Mouse (Mus musculus) testis, adult 2 months (tissue): ENCODE results near the gene Rimkla. TPM values are rescaled to one million over a fixed set of nuclear protein-coding genes. Genes with fewer than 3 reads are reported as not detected.

Source experiments
- H3K27ac ChIP-seq: fragments of 200-500 bp; 2 replicates; pipeline ENCODE4 v1.5.1; 2012; ENCODE audit warnings: low read depth, low read length; ENCODE audit not compliant: control insufficient read depth, insufficient read depth
- H3K27me3 ChIP-seq: fragments of 200-500 bp; 2 replicates; pipeline ENCODE4 v1.6.1; 2012; ENCODE audit warnings: mild to moderate bottlenecking, low read length, moderate library complexity; ENCODE audit not compliant: control insufficient read depth, insufficient read depth
- H3K36me3 ChIP-seq: fragments of 200-500 bp; 2 replicates; pipeline ENCODE4 v1.6.1; 2012; ENCODE audit warnings: mild to moderate bottlenecking, low read length; ENCODE audit not compliant: control insufficient read depth, insufficient read depth
- H3K4me1 ChIP-seq: fragments of 200-500 bp; 2 replicates; pipeline ENCODE4 v1.6.1; 2012; ENCODE audit warnings: low read length; ENCODE audit not compliant: control insufficient read depth, insufficient read depth
- H3K4me3 ChIP-seq: fragments of 200-500 bp; 2 replicates; pipeline ENCODE4 v1.5.1; 2012; ENCODE audit warnings: low read depth, mild to moderate bottlenecking, low read length, moderate library complexity, mixed read lengths; ENCODE audit not compliant: control insufficient read depth
- CTCF ChIP-seq: fragments of 200-500 bp; IDR thresholded peaks from 2 replicates; pipeline ENCODE4 v1.5.1; 2012; ENCODE audit warnings: low read depth, mild to moderate bottlenecking, inconsistent platforms, low read length, moderate library complexity; ENCODE audit not compliant: control insufficient read depth, insufficient read depth, insufficient replicate concordance
- POLR2A ChIP-seq: fragments of 200-500 bp; IDR thresholded peaks from 2 replicates; pipeline ENCODE4 v1.6.1; 2012; ENCODE audit warnings: low read depth, mild to moderate bottlenecking, inconsistent platforms, low read length, moderate library complexity; ENCODE audit not compliant: control insufficient read depth
- polyA plus RNA-seq: library from polyadenylated mRNA; depleted of rRNA; stranded (reverse); fragments of >200 nt; gene quantifications from 2 replicates; pipeline ENCODE4 v1.2.3, GENCODE M21; 2012; rRNA removed

Gene Rimkla
- polyA plus RNA-seq, 1 experiment: 0.65 TPM

DNA sequence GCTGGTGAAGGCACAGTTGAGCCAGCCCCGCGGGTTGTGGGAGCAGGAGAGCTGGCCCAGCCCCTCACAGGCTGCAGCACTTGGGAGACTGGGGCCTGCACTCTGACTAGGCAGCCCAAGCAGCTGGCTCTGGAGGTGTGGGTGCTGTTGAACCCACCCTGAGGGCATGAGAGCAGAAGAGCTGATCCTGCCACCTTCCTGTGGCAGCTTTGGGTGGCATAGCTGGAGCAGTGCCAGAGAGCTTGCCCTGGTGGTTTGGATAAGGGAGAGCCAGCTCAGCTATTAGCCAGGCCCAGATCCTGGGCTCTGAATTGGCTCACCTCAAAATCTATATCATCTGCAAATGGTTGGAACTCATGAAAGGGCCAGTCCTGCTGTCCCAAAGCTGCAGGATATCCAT, 64.7 kb downstream of the Rimkla start:
- H3K4me1 ChIP-seq: peaks cover 6% of the 10 kb centered on the region
- H3K27ac ChIP-seq: no peak overlapping the region
- H3K36me3 ChIP-seq: no peaks in the 10 kb centered on the region
- no peak for TF ChIP-seq CTCF
- TF ChIP-seq POLR2A: no peak
- H3K27me3 ChIP-seq: no peaks in the 10 kb centered on the region
- H3K4me3 ChIP-seq: peak overlapping the region; percentile 22; the same call in 1 of the 2 replicates

DNA sequence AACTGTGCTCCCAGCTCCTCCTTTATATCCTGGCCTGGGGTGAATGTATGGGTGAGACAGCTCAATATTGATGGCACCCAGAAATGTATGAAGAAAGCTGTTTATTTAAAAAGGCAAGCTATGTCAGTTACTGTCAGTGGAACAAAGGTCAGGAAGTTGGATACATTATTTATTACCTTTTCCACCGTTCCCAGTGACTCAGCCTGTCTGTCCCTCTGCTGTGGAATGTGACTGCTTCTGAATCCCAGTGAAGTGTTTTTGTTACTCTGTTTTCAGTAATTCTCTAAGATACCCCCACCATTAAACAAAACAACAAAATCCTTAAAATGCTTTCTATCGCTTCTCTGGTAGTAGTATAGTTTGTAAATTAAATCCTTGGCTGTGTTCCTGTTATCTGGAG, 66.8 kb downstream of the Rimkla start:
- no peak for TF ChIP-seq POLR2A
- TF ChIP-seq CTCF: no peak
- Histone ChIP-seq H3K4me1 (peaks cover 13% of the 10 kb centered on the region), H3K4me3 (no peak overlapping the region), H3K36me3 (no peaks in the 10 kb centered on the region), H3K27ac (no peak overlapping the region), H3K27me3 (no peaks in the 10 kb centered on the region)

DNA sequence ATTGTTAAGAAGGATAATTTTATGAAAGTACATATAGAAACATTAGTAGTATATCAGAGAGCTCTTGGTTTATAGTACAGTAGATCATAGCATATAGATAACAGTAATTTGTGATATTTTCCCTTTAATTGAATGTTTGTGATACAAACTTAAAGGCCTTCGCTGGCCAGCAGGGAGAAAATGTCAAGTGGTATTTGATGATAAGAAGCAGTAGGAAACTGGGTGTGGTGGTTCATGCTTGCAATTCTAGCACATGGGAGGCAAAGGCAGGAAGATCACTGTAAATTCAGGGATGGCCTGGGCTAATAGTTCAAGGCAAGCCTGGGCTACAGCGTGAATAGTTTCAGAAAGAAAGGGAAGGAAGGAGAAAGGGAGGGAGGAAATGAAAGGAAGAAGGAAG, 67.4 kb downstream of the Rimkla start:
- H3K4me3 ChIP-seq: no peak overlapping the region
- TF ChIP-seq CTCF (no peak), POLR2A (no peak)
- no peaks in the 10 kb centered on the region for H3K36me3 ChIP-seq
- H3K4me1 ChIP-seq: peaks cover 13% of the 10 kb centered on the region
- H3K27ac ChIP-seq: no peak overlapping the region
- no peaks in the 10 kb centered on the region for H3K27me3 ChIP-seq

DNA sequence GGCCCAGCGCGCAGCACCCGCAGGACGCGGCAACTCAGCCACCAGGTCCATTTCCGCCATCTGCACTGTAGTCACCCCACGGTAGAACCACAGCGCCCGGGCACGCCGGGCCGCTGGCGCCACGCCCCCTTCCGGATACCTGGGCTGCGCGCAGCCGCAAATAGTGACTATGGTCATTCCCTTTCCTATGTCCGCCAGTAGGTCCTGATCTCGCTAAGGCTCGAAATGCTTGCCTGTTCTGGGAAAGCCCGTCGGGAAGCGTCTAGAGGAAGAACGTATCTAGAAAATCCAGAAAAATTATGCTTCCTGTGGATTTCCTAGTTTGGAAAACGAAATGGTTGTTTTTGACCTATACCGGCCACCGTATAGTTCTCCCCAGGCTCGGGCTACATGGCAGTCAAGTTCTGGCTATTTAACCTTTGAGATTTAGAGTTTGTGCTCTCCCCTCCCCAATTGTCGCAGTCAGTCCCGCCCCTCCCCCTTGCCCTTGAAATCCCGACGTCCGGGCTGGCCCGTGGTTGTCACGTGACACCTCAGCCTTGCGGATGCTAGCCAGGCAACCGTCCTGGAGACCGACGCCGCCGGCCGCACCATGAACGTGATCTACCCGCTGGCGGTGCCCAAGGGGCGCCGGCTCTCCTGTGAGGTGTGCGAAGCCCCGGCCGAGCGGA, 70.0 kb downstream of the Rimkla start, which contains the start of the genes Ppcs and Zmynd12:
Ppcs (minus strand) TSS at position 127 of the 671 bp plus-strand sequence.
Zmynd12 (plus strand) TSS at position 521 of the 671 bp plus-strand sequence.
- Histone ChIP-seq H3K4me1 (peaks cover 13% of the 10 kb centered on the region), H3K4me3 (peak within 1 kb of the TSS; percentile 92), H3K27ac (peak within 1 kb of the TSS; percentile 88), H3K27me3 (no peaks in the 10 kb centered on the region), H3K36me3 (no peaks in the 10 kb centered on the region)
- TF ChIP-seq POLR2A (peak; percentile 84), CTCF (no peak)

DNA sequence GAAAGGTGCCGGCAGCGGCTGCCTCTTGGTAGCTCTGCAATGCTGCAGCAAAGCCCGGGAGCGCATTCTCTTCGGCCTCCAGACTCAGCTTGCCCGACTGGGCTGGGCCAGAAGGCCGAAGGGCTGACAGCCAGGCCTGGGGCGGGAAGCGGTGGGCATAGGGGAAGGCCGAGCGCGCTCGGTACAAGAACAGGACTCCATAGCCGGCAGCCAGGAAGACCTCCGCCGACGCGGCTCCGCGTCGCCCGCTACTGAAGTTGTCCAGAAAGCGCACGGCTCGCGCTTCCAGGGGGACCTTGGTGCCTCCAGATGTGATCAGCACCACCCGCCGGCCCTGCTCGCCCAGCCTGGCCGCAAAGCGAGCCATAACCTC, 70.5 kb downstream of the Rimkla start:
- no peaks in the 10 kb centered on the region for H3K27me3 ChIP-seq
- H3K4me1 ChIP-seq: peaks cover 13% of the 10 kb centered on the region
- TF ChIP-seq CTCF (no peak), POLR2A (no peak)

DNA sequence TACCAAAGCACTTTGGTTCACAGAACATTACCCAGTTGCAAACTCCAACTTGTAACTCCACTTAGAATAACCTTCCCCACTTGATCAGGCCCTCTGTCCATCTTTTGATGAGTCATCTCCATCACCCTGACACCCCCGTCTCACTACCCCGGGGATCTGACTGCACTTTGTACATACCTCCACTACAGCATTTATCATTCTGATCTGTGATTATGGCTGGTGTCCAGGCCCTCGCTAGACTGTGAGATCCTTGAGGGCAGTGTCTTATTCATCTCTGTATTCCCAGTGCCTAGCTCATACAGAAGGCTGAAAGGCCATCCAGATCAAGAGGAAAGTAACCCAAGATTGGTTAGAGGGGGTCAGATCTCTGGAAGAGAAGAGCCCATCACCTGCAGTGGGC, 71.2 kb downstream of the Rimkla start:
- no peaks in the 10 kb centered on the region for H3K27me3 ChIP-seq
- TF ChIP-seq POLR2A: no peak
- TF ChIP-seq CTCF: no peak
- no peaks in the 10 kb centered on the region for H3K36me3 ChIP-seq
- H3K27ac ChIP-seq: no peak overlapping the region
- peak overlapping the region; percentile 92 for H3K4me3 ChIP-seq
- H3K4me1 ChIP-seq: peaks cover 13% of the 10 kb centered on the region

More for the DNA sequence above, 70.5 kb downstream of the Rimkla start:
- Histone ChIP-seq H3K36me3 (no peaks in the 10 kb centered on the region), H3K4me3 (peak overlapping the region; percentile 92), H3K27ac (peak overlapping the region; percentile 88)

DNA sequence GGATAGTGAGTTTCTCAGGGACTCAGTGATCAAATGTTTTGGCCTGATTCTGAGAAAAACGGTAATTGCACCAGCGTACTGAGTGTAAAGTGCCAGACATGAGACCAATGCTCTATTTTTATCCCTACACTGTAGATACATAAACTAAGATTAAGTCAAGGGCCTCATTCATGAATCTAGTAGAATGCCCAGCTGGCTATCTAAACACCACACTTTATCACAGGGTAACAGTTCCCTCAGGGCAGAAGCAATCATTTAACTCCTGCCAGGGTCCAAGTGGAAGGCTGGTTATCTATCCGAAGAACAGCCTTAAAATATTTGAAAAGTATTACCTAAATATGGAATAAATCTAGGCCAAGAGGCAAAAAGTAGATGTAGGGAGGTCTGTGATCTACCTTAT, 74.5 kb downstream of the Rimkla start:
- TF ChIP-seq POLR2A (no peak), CTCF (no peak)
- no peak overlapping the region for H3K27ac ChIP-seq
- H3K4me3 ChIP-seq: no peak overlapping the region
- peaks cover 14% of the 10 kb centered on the region for H3K4me1 ChIP-seq
- H3K27me3 ChIP-seq: no peaks in the 10 kb centered on the region
- H3K36me3 ChIP-seq: no peaks in the 10 kb centered on the region

DNA sequence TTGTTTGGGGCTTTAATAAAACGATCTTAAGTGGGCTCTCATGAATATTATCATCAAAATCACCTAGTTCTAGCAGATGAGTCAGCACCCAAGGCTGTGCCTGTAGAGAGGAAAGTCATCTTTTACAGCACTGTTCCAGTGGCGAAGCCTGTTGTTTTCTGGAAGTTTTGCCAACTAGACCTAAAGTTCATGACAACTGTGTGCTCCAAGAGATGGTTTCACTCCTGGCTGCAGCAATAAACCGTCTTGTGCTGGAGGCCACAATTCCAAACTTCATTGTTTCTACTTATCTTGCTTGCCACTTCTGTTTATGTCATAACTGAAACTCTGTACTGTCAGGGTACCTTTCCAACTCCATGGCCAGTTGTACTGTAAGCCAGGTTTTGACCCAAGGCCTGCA, 75.2 kb downstream of the Rimkla start:
- Histone ChIP-seq H3K4me3 (no peak overlapping the region), H3K4me1 (peaks cover 12% of the 10 kb centered on the region), H3K36me3 (no peaks in the 10 kb centered on the region), H3K27me3 (no peaks in the 10 kb centered on the region), H3K27ac (no peak overlapping the region)
- TF ChIP-seq POLR2A: no peak
- TF ChIP-seq CTCF: no peak

Other genes starting within 250 kb of the Rimkla start
- gene Cldn19, start 237.2 kb downstream of the Rimkla start, polyA plus RNA-seq: not detected in 2 replicates
- gene Ybx1, start 198.0 kb downstream of the Rimkla start, polyA plus RNA-seq: 821 and 914 TPM in 2 replicates
- 20.1 and 28.9 TPM in 2 replicates for gene Ppih, start 172.1 kb downstream of the Rimkla start, polyA plus RNA-seq
- gene Ccdc30, start 77.1 kb downstream of the Rimkla start, polyA plus RNA-seq: 182 and 206 TPM in 2 replicates
- gene Ppcs, start 70.2 kb downstream of the Rimkla start, polyA plus RNA-seq: 4.8 and 5.3 TPM in 2 replicates
- 89.5 and 104 TPM in 2 replicates for gene Zmynd12, start 69.8 kb downstream of the Rimkla start, polyA plus RNA-seq
- gene Foxj3, start 44.4 kb upstream of the Rimkla start, polyA plus RNA-seq: 7.2 and 8.8 TPM in 2 replicates
- 10.3 and 12.0 TPM in 2 replicates for gene Frg2f1, start 46.9 kb upstream of the Rimkla start, polyA plus RNA-seq
- 0.78 and 1.3 TPM in 2 replicates for gene Guca2a, start 145.1 kb upstream of the Rimkla start, polyA plus RNA-seq
- 0.48 and 3.0 TPM in 2 replicates for gene Guca2b, start 166.3 kb upstream of the Rimkla start, polyA plus RNA-seq
- 1.7 and 2.0 TPM in 2 replicates for gene Hivep3, start 241.2 kb upstream of the Rimkla start, polyA plus RNA-seq